Mouse (Mus musculus) forebrain, embryonic 13.5 days (tissue): ENCODE data around the gene Actr3b. TPM values are rescaled to one million over a fixed set of nuclear protein-coding genes. Genes with fewer than 3 reads are reported as not detected.

ENCODE experiments used
- ATAC-seq: fragments of 200-750 bp; cut with Nextera tagmentation; 2 replicates; pipeline ENCODE4 v1.8.0; 2017
- H3K27ac ChIP-seq: fragments of 300-500 bp; sonication (generic); 2 replicates; pipeline ENCODE4 v1.5.1; 2015; ENCODE audit warnings: inconsistent platforms, mild to moderate bottlenecking, moderate library complexity
- H3K27me3 ChIP-seq: fragments of 300-500 bp; sonication (generic); 2 replicates; pipeline ENCODE4 v1.6.1; 2015; ENCODE audit warnings: mild to moderate bottlenecking, inconsistent platforms
- H3K36me3 ChIP-seq: fragments of 300-500 bp; sonication (generic); 2 replicates; pipeline ENCODE4 v1.6.1; 2015; ENCODE audit warnings: mild to moderate bottlenecking, inconsistent platforms; ENCODE audit not compliant: poor library complexity, severe bottlenecking
- H3K4me1 ChIP-seq: fragments of 300-500 bp; sonication (generic); 2 replicates; pipeline ENCODE4 v1.6.1; 2015; ENCODE audit warnings: inconsistent platforms
- H3K4me2 ChIP-seq: fragments of 300-500 bp; sonication (generic); 2 replicates; pipeline ENCODE4 v1.6.1; 2015; ENCODE audit warnings: inconsistent platforms, mild to moderate bottlenecking, moderate library complexity
- H3K4me3 ChIP-seq: fragments of 300-500 bp; sonication (generic); 2 replicates; pipeline ENCODE4 v1.5.1; 2015; ENCODE audit warnings: mild to moderate bottlenecking, inconsistent platforms
- H3K9ac ChIP-seq: fragments of 300-500 bp; sonication (generic); 2 replicates; pipeline ENCODE4 v1.6.1; 2015; ENCODE audit warnings: mild to moderate bottlenecking, inconsistent platforms
- H3K9me3 ChIP-seq: fragments of 300-500 bp; sonication (generic); replicated peaks from 2 replicates; pipeline ENCODE4 v1.6.1; 2016; ENCODE audit warnings: inconsistent platforms
- WGBS: fragments of 180-500 bp; shearing (Covaris S2); methylation state at CpG from one replicate; pipeline ENCODE4 v1.1.7; 2015; 5-methylcytosine and 5-hydroxymethylcytosine counted together
- polyA plus RNA-seq: library from polyadenylated mRNA; unstranded; fragments of >200 nt; fragmentation: Nextera tagmentation; extraction: Ambion mirVana; gene quantifications from 2 replicates; pipeline ENCODE4 v1.2.1, GENCODE M21; 2015

The Actr3b gene
- polyA plus RNA-seq, 1 experiment from 2014 or later, result 29.9 TPM

DNA sequence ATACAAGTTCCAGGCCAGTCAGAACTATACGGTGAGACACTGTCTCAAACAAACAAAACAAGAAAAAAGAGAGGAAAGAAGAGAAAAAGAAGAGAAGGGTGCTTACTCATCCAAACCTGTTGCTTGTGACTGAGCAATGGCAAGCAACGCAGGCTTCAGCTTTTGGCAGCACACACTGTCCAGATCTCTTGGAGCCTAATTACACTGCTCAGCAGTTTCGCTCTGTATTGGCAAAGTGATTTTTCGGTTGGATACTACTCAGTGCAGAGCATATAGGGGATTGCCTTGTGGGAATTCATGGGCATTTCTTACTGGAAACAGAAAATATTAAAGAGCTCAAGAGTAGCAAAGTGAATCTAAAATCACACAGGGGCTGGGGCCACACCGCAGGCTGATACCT lies 6.9 kb upstream of the Actr3b start:
- ATAC-seq, result no peak
- no peak overlapping the region for H3K4me2 ChIP-seq
- H3K4me3 ChIP-seq, result no peak overlapping the region
- peaks cover 43% of the 10 kb centered on the region for H3K4me1 ChIP-seq
- no peak overlapping the region for H3K9ac ChIP-seq
- no peaks in the 10 kb centered on the region for H3K9me3 ChIP-seq
- H3K27me3 ChIP-seq, result 0 out of 2 replicates have a peak, but pooled peaks cover 3% of the 10 kb centered on the region
- no peak overlapping the region for H3K27ac ChIP-seq
- H3K36me3 ChIP-seq, result no peaks in the 10 kb centered on the region
- WGBS, result 69% methylated on average over 5 of the region's 5 CpGs

DNA sequence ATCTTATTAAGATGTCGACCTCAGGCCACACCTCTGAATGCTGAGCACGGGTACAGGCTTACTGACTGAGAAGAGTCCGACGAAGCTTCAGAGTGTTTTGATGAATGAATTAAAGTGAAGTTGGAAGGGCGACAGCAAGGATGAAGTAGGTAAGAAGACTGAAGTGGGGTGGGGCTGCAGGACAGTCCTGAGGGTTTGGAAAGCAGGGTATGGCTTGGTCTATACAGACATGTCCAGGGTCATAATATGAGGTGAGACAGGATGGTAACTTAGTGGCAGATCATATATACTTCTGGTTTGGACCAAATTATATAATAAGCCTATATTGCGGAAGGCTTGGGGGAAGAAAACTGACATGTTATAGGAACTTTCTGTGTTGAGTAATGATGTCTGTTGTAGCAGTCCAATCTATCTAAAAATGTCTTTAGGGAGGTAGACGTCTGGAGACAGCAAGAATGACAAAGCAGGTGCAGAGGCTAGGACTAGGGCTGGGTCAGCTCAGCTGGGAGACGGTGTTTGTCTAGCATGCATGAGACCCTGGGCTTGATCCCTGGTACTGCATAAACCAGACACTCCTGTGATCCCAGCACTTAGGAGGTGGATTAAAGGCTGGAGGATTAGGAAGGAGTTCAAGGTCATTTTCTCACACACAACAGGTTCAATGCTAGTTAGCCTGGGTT lies 6.1 kb upstream of the Actr3b start:
- 31% methylated on average over 8 of the region's 8 CpGs for WGBS

GRCm38 (mm10) chr5:25754236-25754766 lies 5.5 kb upstream of the Actr3b start:
- peak; percentile 85 for ATAC-seq
- Histone ChIP-seq H3K36me3 (no peaks in the 10 kb centered on the region), H3K4me3 (no peak overlapping the region), H3K9ac (no peak overlapping the region), H3K9me3 (no peaks in the 10 kb centered on the region), H3K4me1 (peaks cover 45% of the 10 kb centered on the region), H3K4me2 (peak overlapping the region; percentile 9; the same call in 1 of the 2 replicates), H3K27ac (peak overlapping the region; percentile 65), H3K27me3 (0 out of 2 replicates have a peak, but pooled peaks cover 3% of the 10 kb centered on the region)
- WGBS, result 0% methylated on average over 2 of the region's 2 CpGs

More for the DNA sequence above, 6.1 kb upstream of the Actr3b start:
- no peak overlapping the region for H3K4me3 ChIP-seq
- H3K4me1 ChIP-seq, result peaks cover 43% of the 10 kb centered on the region
- 0 out of 2 replicates have a peak overlapping the region, but pooled peaks have one; percentile 9 for H3K4me2 ChIP-seq
- peak; percentile 48; the same call in 1 of the 2 replicates for ATAC-seq
- H3K9ac ChIP-seq, result no peak overlapping the region
- 0 out of 2 replicates have a peak, but pooled peaks cover 3% of the 10 kb centered on the region for H3K27me3 ChIP-seq
- no peaks in the 10 kb centered on the region for H3K36me3 ChIP-seq
- H3K9me3 ChIP-seq, result no peaks in the 10 kb centered on the region
- H3K27ac ChIP-seq, result peak overlapping the region; percentile 65

GRCm38 (mm10) chr5:25760410-25760832 lies 624 bp downstream of the Actr3b start:
- ATAC-seq, result no peak

DNA sequence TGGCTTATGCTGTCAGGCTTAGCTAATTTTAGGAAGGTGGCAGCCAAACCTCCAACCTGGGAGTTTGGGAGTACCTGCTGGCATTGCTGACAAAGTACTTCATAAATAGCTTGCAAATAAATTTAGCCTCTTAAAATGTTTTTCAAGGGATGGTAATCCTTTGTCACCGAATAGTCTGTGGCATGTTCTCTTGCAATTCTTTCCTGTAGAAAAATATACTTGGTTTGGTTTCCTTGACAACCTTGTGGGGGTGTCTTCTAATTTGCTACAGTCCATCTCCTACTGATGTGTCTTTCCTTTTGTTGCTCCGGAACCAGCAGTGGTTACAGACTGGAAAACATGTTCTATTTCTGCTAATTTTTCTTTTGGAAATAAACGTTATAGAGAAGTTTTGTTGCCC lies 1.1 kb downstream of the Actr3b start:
- no peak for ATAC-seq
- Histone ChIP-seq H3K36me3 (no peaks in the 10 kb centered on the region), H3K9ac (no peak overlapping the region), H3K4me1 (peaks cover 20% of the 10 kb centered on the region), H3K27me3 (0 out of 2 replicates have a peak, but pooled peaks cover 7% of the 10 kb centered on the region), H3K9me3 (no peaks in the 10 kb centered on the region), H3K27ac (no peak overlapping the region), H3K4me2 (peak overlapping the region; percentile 84), H3K4me3 (peak overlapping the region; percentile 65)
- 63% methylated on average over 3 of the region's 3 CpGs for WGBS

More at GRCm38 (mm10) chr5:25760410-25760832, 624 bp downstream of the Actr3b start:
- Histone ChIP-seq H3K4me2 (peak overlapping the region; percentile 84), H3K9me3 (no peaks in the 10 kb centered on the region), H3K4me1 (peaks cover 23% of the 10 kb centered on the region), H3K27ac (no peak overlapping the region), H3K36me3 (no peaks in the 10 kb centered on the region), H3K27me3 (0 out of 2 replicates have a peak, but pooled peaks cover 7% of the 10 kb centered on the region), H3K9ac (peak overlapping the region; percentile 77), H3K4me3 (peak overlapping the region; percentile 65)
- WGBS, result 2% methylated on average over 10 of the region's 10 CpGs

- no peak overlapping the region for H3K4me2 ChIP-seq
Measured at GRCm38 (mm10) chr5:25761850-25762249, 2.1 kb downstream of the Actr3b start.

DNA sequence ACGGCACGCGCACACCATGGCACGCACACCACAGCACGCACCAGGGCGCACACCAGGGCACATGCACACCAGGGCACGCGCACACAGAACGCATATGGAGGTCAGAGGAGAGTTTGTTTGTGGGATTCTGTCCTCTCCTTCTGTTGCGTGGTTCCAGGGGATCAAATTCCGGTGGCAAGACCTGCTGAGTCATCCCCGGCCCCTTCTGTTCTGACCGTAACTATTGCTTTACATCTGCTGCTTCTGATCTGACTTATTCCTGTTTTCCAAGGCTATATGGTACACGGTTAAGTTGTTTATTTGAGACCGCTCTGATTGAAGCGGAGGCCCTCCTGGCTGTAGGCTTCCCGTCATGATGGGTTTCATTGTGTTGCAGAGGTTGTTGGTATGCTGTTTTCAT lies 9.2 kb downstream of the Actr3b start:
- 77% methylated on average over 17 of the region's 17 CpGs for WGBS
- Histone ChIP-seq H3K4me2 (no peak overlapping the region), H3K4me3 (no peak overlapping the region), H3K9me3 (peaks cover 11% of the 10 kb centered on the region), H3K4me1 (peaks cover 4% of the 10 kb centered on the region), H3K9ac (no peak overlapping the region), H3K27me3 (no peaks in the 10 kb centered on the region), H3K36me3 (0 out of 2 replicates have a peak, but pooled peaks cover 2% of the 10 kb centered on the region), H3K27ac (no peak overlapping the region)
- ATAC-seq, result no peak

More at GRCm38 (mm10) chr5:25761850-25762249, 2.1 kb downstream of the Actr3b start:
- no peak for ATAC-seq
- H3K9me3 ChIP-seq, result no peaks in the 10 kb centered on the region
- 0 out of 2 replicates have a peak, but pooled peaks cover 7% of the 10 kb centered on the region for H3K27me3 ChIP-seq
- WGBS, result 88% methylated on average over 2 of the region's 2 CpGs
- peaks cover 20% of the 10 kb centered on the region for H3K4me1 ChIP-seq
- H3K36me3 ChIP-seq, result no peaks in the 10 kb centered on the region
- H3K4me3 ChIP-seq, result no peak overlapping the region
- H3K9ac ChIP-seq, result no peak overlapping the region
- H3K27ac ChIP-seq, result no peak overlapping the region

GRCm38 (mm10) chr5:25769406-25769805 lies 9.6 kb downstream of the Actr3b start:
- H3K9ac ChIP-seq, result no peak overlapping the region
- H3K27ac ChIP-seq, result no peak overlapping the region
- WGBS, result 50% methylated on average over 2 of the region's 2 CpGs
- H3K4me1 ChIP-seq, result peaks cover 5% of the 10 kb centered on the region
- 0 out of 2 replicates have a peak, but pooled peaks cover 2% of the 10 kb centered on the region for H3K36me3 ChIP-seq
- H3K27me3 ChIP-seq, result no peaks in the 10 kb centered on the region
- H3K4me2 ChIP-seq, result no peak overlapping the region
- ATAC-seq, result no peak
- H3K9me3 ChIP-seq, result peaks cover 11% of the 10 kb centered on the region
- H3K4me3 ChIP-seq, result no peak overlapping the region

- H3K9me3 ChIP-seq, result peaks cover 11% of the 10 kb centered on the region
- H3K27ac ChIP-seq, result no peak overlapping the region
- ATAC-seq, result no peak
- peaks cover 5% of the 10 kb centered on the region for H3K4me1 ChIP-seq
- H3K4me3 ChIP-seq, result no peak overlapping the region
- H3K4me2 ChIP-seq, result no peak overlapping the region
- H3K27me3 ChIP-seq, result no peaks in the 10 kb centered on the region
- 0 out of 2 replicates have a peak, but pooled peaks cover 2% of the 10 kb centered on the region for H3K36me3 ChIP-seq
- no peak overlapping the region for H3K9ac ChIP-seq
- WGBS, result 92% methylated on average over 9 of the region's 9 CpGs
Measured at GRCm38 (mm10) chr5:25772456-25772855, 12.7 kb downstream of the Actr3b start.

- H3K36me3 ChIP-seq, result no peaks in the 10 kb centered on the region
- H3K27ac ChIP-seq, result no peak overlapping the region
- WGBS, result 75% methylated on average over 13 of the region's 13 CpGs
- no peak for ATAC-seq
- no peak overlapping the region for H3K9ac ChIP-seq
- H3K4me1 ChIP-seq, result peaks cover 5% of the 10 kb centered on the region
- H3K9me3 ChIP-seq, result peaks cover 8% of the 10 kb centered on the region
- no peak overlapping the region for H3K4me3 ChIP-seq
- no peak overlapping the region for H3K4me2 ChIP-seq
- no peaks in the 10 kb centered on the region for H3K27me3 ChIP-seq
Measured at GRCm38 (mm10) chr5:25773921-25774790, 14.4 kb downstream of the Actr3b start.

GRCm38 (mm10) chr5:25791570-25791969 lies 31.8 kb downstream of the Actr3b start:
- Histone ChIP-seq H3K27me3 (no peaks in the 10 kb centered on the region), H3K4me3 (no peak overlapping the region), H3K36me3 (no peaks in the 10 kb centered on the region), H3K4me2 (no peak overlapping the region), H3K9ac (no peak overlapping the region), H3K27ac (no peak overlapping the region), H3K4me1 (no peaks in the 10 kb centered on the region), H3K9me3 (no peaks in the 10 kb centered on the region)
- 92% methylated on average over 6 of the region's 6 CpGs for WGBS
- ATAC-seq, result no peak

DNA sequence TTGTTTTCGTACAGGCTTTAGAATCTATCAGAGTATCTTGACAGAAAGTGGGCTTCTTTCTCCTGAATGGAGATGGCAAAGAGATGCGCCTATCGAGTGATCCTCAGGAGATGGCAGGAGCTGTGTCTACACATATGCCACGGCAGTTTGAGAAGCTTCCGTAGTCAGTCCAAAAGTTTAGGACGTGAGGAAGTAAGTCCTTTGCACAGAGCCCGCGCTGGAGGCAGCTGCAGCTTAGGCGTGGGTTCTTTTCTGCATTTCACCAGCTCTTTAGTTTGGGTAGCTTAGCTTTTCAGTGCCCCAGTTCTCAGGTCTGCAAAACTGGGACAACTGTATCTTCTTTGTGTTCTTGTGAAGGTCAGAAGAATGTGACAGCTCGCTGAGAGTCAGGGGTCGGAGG lies 38.0 kb downstream of the Actr3b start:
- Histone ChIP-seq H3K4me3 (no peak overlapping the region), H3K4me2 (no peak overlapping the region), H3K4me1 (peaks cover 15% of the 10 kb centered on the region), H3K27me3 (no peaks in the 10 kb centered on the region), H3K27ac (no peak overlapping the region), H3K36me3 (no peaks in the 10 kb centered on the region), H3K9me3 (no peaks in the 10 kb centered on the region), H3K9ac (no peak overlapping the region)
- WGBS, result 83% methylated on average over 11 of the region's 11 CpGs
- no peak for ATAC-seq
